Mouse (Mus musculus) myocyte (in vitro differentiated cells): ENCODE measurements around the gene Slc25a5.

Source experiments
- CEBPB ChIP-seq: IDR thresholded peaks from 2 replicates; pipeline ENCODE4 v1.6.1; 2011; ENCODE audit warnings: mild to moderate bottlenecking, moderate library complexity; ENCODE audit not compliant: poor library complexity, insufficient read depth, severe bottlenecking
- E2F4 ChIP-seq: IDR thresholded peaks from one replicate; pipeline ENCODE4 v1.6.1; 2011; ENCODE audit warnings: mild to moderate bottlenecking, control low read depth, moderate library complexity; ENCODE audit not compliant: insufficient read depth
- MAX ChIP-seq: IDR thresholded peaks from one replicate; pipeline ENCODE4 v1.6.1; 2011; ENCODE audit warnings: low read depth, mild to moderate bottlenecking, control low read depth
- MYOD1 ChIP-seq, 3 experiments: IDR thresholded peaks; one replicate each; pipeline ENCODE4 v1.6.1; 2011; ENCODE audit warnings: control low read depth in 2 of 3, low read depth in 2 of 3, mild to moderate bottlenecking in 2 of 3, moderate library complexity in 1 of 3; ENCODE audit not compliant: insufficient read length in 2 of 3, control insufficient read depth in 1 of 3
- MYOG ChIP-seq, 3 experiments: IDR thresholded peaks; one replicate each; pipeline ENCODE4 v1.6.1; 2011; ENCODE audit warnings: control low read depth in 2 of 3, low read depth in 2 of 3, mild to moderate bottlenecking in 2 of 3; ENCODE audit not compliant: insufficient read length in 2 of 3, control insufficient read depth in 1 of 3, insufficient read depth in 1 of 3
- POLR2A ChIP-seq: IDR thresholded peaks from one replicate; pipeline ENCODE4 v1.6.1; 2011; ENCODE audit warnings: low read depth, mild to moderate bottlenecking, control low read depth, moderate library complexity; ENCODE audit not compliant: insufficient read length
- POLR2AphosphoS2 ChIP-seq: IDR thresholded peaks from one replicate; pipeline ENCODE4 v1.6.1; 2011; ENCODE audit warnings: low read depth, control low read depth; ENCODE audit not compliant: insufficient read length
- REST ChIP-seq: IDR thresholded peaks from one replicate; pipeline ENCODE4 v1.6.1; 2011; ENCODE audit warnings: mild to moderate bottlenecking, control low read depth, moderate library complexity; ENCODE audit not compliant: insufficient read depth, insufficient read length
- SRF ChIP-seq: IDR thresholded peaks from one replicate; pipeline ENCODE4 v1.6.1; 2011; ENCODE audit warnings: low read depth; ENCODE audit not compliant: control insufficient read depth, insufficient read length
- TCF12 ChIP-seq: IDR thresholded peaks from one replicate; pipeline ENCODE4 v1.6.1; 2011; ENCODE audit warnings: mild to moderate bottlenecking, control low read depth; ENCODE audit not compliant: poor library complexity, insufficient read depth, severe bottlenecking
- TCF3 ChIP-seq: IDR thresholded peaks from one replicate; pipeline ENCODE4 v1.6.1; 2011; ENCODE audit warnings: low read depth, control low read depth; ENCODE audit not compliant: insufficient read length
- USF1 ChIP-seq: IDR thresholded peaks from one replicate; pipeline ENCODE4 v1.6.1; 2011; ENCODE audit warnings: low read depth, mild to moderate bottlenecking, control low read depth, moderate library complexity

- TF ChIP-seq POLR2A, result no peak
- TF ChIP-seq REST, result no peak
- TF ChIP-seq CEBPB, result no peak
- TF ChIP-seq E2F4, result no peak
- TF ChIP-seq MAX, result no peak
- TF ChIP-seq TCF12, result no peak
- TF ChIP-seq USF1, result no peak
- no peak for TF ChIP-seq POLR2AphosphoS2
- TF ChIP-seq MYOG (IDR thresholded peaks at IDR 0.05; ENCODE audit: control insufficient read depth in 1 of 3, insufficient read depth in 1 of 3, insufficient read length in 2 of 3, low read depth in 2 of 3), result no peak
- TF ChIP-seq MYOD1 (IDR thresholded peaks at IDR 0.05; ENCODE audit: control insufficient read depth in 1 of 3, insufficient read length in 2 of 3, low read depth in 2 of 3), result no peak
- no peak for TF ChIP-seq SRF
- no peak for TF ChIP-seq TCF3
Measured at GRCm38 (mm10) chrX:36837069-36837676, 41.7 kb downstream of the Slc25a5 start.
